Mouse (Mus musculus): ENCODE data around the gene Pacsin1.

Gene Pacsin1

GRCm38 (mm10) chr17:27635575-27635903 lies 19.8 kb upstream of the Pacsin1 start:
- CTCF ChIA-PET, result interaction anchor here (0.6 kb wide), 1 partner anchor 311 kb away, joined by 10 read pairs; no protein-coding TSS in a partner anchor

GRCm38 (mm10) chr17:27636132-27637020 lies 18.9 kb upstream of the Pacsin1 start, which contains the start of gene Rps10:
Gene Rps10, minus strand, starts transcription at chr17:27636669.
- CTCF ChIA-PET, result interaction anchor here (0.7 to 0.9 kb wide), 2 partner anchors 105 to 433 kb away, joined by 4 to 6 read pairs; no protein-coding TSS in a partner anchor

- CTCF ChIA-PET, result interaction anchor here (0.6 kb wide), 1 partner anchor 204 kb away, joined by 4 read pairs; no protein-coding TSS in a partner anchor
Measured at GRCm38 (mm10) chr17:27637333-27637732, 18.0 kb upstream of the Pacsin1 start.

GRCm38 (mm10) chr17:27638921-27639332 lies 16.4 kb upstream of the Pacsin1 start:
- CTCF ChIA-PET, result interaction anchor here (0.6 kb wide), 1 partner anchor 143 kb away, joined by 3 read pairs; no protein-coding TSS in a partner anchor

GRCm38 (mm10) chr17:27639851-27640250 lies 15.5 kb upstream of the Pacsin1 start:
- CTCF ChIA-PET, result interaction anchor here (0.7 kb wide), 1 partner anchor 65 kb away, joined by 4 read pairs; no protein-coding TSS in a partner anchor

GRCm38 (mm10) chr17:27642491-27643062 lies 12.7 kb upstream of the Pacsin1 start:
- CTCF ChIA-PET, result no interaction called here

GRCm38 (mm10) chr17:27643101-27643500 lies 12.2 kb upstream of the Pacsin1 start:
- CTCF ChIA-PET, result no interaction called here

- CTCF ChIA-PET, result no interaction called here
Measured at GRCm38 (mm10) chr17:27643756-27644155, 11.6 kb upstream of the Pacsin1 start.

- CTCF ChIA-PET, result interaction anchor here (0.6 kb wide), 2 partner anchors 65 to 647 kb away, joined by 3 read pairs; no protein-coding TSS in a partner anchor
Measured at GRCm38 (mm10) chr17:27644572-27644971, 10.7 kb upstream of the Pacsin1 start.

GRCm38 (mm10) chr17:27645807-27646206 lies 9.5 kb upstream of the Pacsin1 start:
- CTCF ChIA-PET, result no interaction called here

- CTCF ChIA-PET, result interaction anchor here (0.5 kb wide), 1 partner anchor 197 kb away, joined by 3 read pairs; no protein-coding TSS in a partner anchor
Measured at GRCm38 (mm10) chr17:27650160-27650559, 5.1 kb upstream of the Pacsin1 start.

GRCm38 (mm10) chr17:27650586-27650985 lies 4.7 kb upstream of the Pacsin1 start:
- CTCF ChIA-PET, result interaction anchor here (0.5 kb wide), 1 partner anchor 198 kb away, joined by 3 read pairs; no protein-coding TSS in a partner anchor

- CTCF ChIA-PET, result interaction anchor here (0.7 kb wide), 1 partner anchor 109 kb away, joined by 4 read pairs; no protein-coding TSS in a partner anchor
Measured at GRCm38 (mm10) chr17:27652046-27652790, 3.1 kb upstream of the Pacsin1 start.

- CTCF ChIA-PET, result no interaction called here
Measured at GRCm38 (mm10) chr17:27653253-27653959, 1.9 kb upstream of the Pacsin1 start.

GRCm38 (mm10) chr17:27656011-27656399 lies 696 bp downstream of the Pacsin1 start:
- CTCF ChIA-PET, result no interaction called here

GRCm38 (mm10) chr17:27656414-27656813 lies 1.1 kb downstream of the Pacsin1 start:
- CTCF ChIA-PET, result no interaction called here

GRCm38 (mm10) chr17:27657123-27657522 lies 1.8 kb downstream of the Pacsin1 start:
- CTCF ChIA-PET, result interaction anchor here (0.8 kb wide), 1 partner anchor 436 kb away, joined by 13 read pairs; no protein-coding TSS in a partner anchor

GRCm38 (mm10) chr17:27658767-27659166 lies 3.5 kb downstream of the Pacsin1 start:
- CTCF ChIA-PET, result interaction anchor here (0.6 to 0.8 kb wide), 2 partner anchors 44 to 1287 kb away, joined by 4 to 6 read pairs; no protein-coding TSS in a partner anchor

- CTCF ChIA-PET, result no interaction called here
Measured at GRCm38 (mm10) chr17:27671720-27672119, 16.4 kb downstream of the Pacsin1 start.

GRCm38 (mm10) chr17:27673945-27674344 lies 18.6 kb downstream of the Pacsin1 start:
- CTCF ChIA-PET, result no interaction called here

- CTCF ChIA-PET, result no interaction called here
Measured at GRCm38 (mm10) chr17:27675453-27675852, 20.1 kb downstream of the Pacsin1 start.

All from spleen, embryonic (tissue).